Mouse (Mus musculus) adrenal gland, postnatal 25 days (tissue): ENCODE measurements around the gene Tmem56. TPM values are rescaled to one million over a fixed set of nuclear protein-coding genes. Genes with fewer than 3 reads are reported as not detected.

Source experiments
- DNase-seq: peaks from one replicate; pipeline ENCODE4 v3.0.0; 2021; ENCODE audit warnings: mixed read lengths
- total RNA-seq: library from RNA; stranded (reverse); gene quantifications from 2 replicates; pipeline ENCODE4 v1.2.3, GENCODE M21; 2021

Gene Tmem56
- total RNA-seq, 1 experiment from 2014 or later, result 34.0 TPM

DNA sequence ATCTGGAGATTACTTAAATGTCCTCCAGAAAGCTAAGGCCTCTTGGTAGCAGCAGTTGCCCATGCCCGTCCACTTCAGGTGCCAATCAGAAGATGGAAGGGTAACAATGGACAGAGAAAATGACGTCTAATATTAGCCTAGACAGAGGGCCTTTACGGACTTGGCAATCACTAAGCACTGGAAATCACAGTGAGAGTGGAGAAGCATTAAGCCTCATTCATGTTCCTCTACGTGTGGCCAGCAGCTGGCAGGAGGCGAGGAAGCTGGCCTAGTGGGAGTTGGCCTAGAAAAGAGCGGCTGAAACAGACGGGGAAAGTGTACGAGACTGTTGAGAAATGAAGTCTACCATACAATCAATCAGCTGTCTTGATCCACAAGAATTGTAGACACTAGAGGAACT is 43.8 kb downstream of the Tmem56 start:
- DNase-seq, result no peak

GRCm38 (mm10) chr3:121224763-121225162 is 58.1 kb downstream of the Tmem56 start:
- no peak for DNase-seq

GRCm38 (mm10) chr3:121224185-121224584 is 58.7 kb downstream of the Tmem56 start:
- DNase-seq, result no peak

DNA sequence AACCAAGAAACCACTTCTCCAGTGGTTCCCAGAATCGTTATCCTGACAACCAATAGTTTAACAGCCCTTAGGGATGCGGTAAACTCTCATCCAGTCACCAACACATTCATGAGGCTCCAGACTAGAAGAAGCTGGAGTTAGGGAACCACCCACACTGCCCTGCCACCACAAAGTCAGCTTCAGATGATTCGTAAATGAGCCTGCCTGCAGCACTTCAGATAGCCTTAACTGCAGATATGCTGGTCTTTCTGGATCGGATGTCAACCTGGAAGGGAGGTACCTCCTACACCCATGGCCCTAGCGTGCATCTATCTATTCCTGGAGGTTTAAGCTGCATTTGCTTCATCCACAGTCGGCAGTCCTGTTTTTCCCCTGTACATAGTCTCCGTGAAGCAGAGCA is 60.9 kb downstream of the Tmem56 start:
- no peak for DNase-seq

- DNase-seq, result no peak
Observed at GRCm38 (mm10) chr3:121217011-121217410, 65.9 kb downstream of the Tmem56 start.

DNA sequence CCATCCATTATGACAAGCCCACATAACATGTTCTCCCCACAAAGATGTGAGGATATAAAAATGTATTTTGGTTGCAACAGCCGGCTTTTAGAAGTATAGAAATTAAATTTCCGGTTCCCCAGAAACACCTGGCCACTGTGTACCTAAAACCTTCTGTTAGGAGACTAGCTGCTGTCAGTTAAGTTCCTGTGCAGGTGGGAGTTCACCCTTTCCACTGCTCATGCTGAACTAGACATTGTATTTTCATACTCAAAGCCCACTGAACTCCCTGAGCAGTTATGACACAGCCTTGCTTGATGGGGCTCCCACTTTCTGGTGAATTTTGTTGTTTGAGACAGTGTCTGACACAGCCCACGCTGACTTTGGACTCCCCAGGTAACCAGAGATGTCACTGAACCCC is 69.4 kb downstream of the Tmem56 start:
- no peak for DNase-seq

DNA sequence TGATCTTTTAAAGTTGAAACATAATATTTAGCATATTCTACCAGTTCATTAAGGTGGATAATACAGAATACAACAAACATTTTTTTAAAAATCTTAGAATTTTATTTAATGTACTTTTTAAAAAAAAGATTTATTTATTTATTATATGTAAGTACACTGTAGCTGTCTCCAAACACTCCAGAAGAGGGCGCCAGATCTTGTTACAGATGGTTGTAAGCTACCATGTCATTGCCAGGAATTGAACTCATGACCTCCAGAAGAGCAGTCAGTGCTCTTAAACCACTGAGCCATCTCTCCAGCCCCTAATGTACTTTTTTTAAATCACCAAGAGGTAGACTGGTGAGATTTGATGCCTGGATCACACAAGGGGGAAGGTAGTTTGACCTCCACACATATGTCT is 70.7 kb downstream of the Tmem56 start:
- peak; percentile 15 for DNase-seq

DNA sequence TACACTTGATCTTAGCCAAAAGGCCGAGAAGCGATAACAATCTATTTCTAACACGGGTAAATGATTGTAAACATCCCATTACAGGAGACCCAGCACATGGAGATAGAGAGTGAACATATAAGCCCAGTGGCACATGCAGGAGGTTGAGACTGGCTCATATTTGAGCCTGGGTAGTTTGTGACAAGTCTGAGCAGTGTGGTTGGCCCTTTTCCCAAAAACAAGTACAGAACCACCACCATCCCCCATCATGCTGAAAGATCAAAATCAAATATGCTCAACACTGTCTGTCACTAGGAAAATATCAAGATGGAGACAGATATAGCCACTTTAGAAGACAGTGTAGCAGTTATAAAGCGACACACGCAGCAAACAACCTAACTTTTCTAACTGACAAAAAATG is 73.9 kb downstream of the Tmem56 start:
- DNase-seq, result no peak

GRCm38 (mm10) chr3:121206202-121206882 is 76.6 kb downstream of the Tmem56 start:
- DNase-seq, result no peak

- no peak for DNase-seq
Observed at GRCm38 (mm10) chr3:121202638-121203037, 80.3 kb downstream of the Tmem56 start.

- DNase-seq, result no peak
Observed at GRCm38 (mm10) chr3:121201012-121201747, 81.7 kb downstream of the Tmem56 start.

DNA sequence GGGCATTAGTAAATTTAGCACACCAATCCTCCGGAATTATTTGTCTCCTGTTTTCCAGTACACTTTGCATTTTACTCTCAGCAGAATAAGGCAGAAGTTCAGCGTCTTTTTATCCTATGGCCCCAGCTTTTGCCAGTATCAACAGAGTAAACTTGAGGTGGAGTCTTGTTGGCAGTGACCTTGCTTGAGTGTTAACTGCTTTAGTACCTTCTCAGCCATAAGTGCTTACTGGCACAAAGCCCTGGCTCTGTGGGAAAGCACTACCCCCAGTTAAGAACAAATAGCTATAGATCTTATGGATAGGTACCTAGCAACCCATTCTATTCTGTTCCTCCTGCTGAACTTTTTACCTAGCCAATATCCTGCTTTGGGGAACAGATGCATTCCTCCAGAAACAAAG is 93.7 kb downstream of the Tmem56 start:
- no peak for DNase-seq

GRCm38 (mm10) chr3:121187510-121187909 is 95.4 kb downstream of the Tmem56 start:
- no peak for DNase-seq

GRCm38 (mm10) chr3:121186925-121187324 is 96.0 kb downstream of the Tmem56 start:
- no peak for DNase-seq

DNA sequence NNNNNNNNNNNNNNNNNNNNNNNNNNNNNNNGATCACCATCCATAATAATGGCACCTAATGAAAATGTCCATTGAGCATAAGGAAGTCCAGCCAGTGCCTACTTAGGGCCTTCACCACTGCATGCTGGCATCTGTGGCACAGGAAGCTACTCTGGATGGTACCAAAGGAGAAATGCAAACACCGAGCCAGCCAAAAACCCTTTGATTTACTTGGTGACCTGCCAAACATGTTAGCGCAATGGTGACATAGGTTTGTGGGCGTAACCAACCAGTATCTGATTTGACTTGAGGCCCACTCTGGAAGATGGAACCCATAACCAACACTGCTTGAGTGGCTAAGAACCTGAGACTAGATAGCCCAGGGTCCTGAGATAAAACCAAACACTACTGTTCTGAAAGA is 97.7 kb downstream of the Tmem56 start:
- DNase-seq, result no peak

- no peak for DNase-seq
Observed at GRCm38 (mm10) chr3:121176011-121176410, 106.9 kb downstream of the Tmem56 start.

DNA sequence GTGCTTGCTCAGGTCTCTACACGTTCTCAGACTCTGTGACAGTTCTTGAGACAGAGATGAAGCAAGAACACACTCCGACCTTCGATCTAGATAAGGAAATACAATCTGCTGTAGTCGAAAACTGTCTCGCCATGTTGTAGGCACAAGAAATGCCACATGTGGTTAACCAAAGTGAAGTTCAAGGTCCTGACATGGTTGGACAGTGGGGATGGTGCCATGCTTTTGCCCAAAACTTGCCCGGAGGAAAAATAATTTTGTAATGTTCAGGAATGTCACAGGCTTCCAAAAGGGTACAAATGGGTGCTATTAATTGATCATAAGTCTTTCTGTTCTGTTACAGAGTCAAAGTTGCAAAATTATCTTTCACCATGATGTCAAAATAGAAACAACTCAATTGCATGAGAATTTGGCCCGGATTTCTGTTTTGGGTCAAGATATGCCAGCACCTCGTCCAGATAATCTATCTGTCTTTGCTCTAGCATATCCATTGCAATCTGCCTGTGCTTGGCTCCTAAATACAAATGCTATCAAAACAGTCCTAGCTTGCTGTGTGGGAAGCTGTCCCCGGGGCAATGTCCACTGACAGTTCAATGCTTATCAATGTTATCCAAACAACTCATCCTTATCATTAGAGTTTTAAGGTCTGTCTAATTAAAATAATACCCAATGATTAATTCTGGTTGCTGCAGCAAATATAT is 108.5 kb downstream of the Tmem56 start:
- DNase-seq, result no peak

- no peak for DNase-seq
Observed at GRCm38 (mm10) chr3:121172718-121173117, 110.2 kb downstream of the Tmem56 start.

- no peak for DNase-seq
Observed at GRCm38 (mm10) chr3:121171872-121172265, 111.0 kb downstream of the Tmem56 start.

DNA sequence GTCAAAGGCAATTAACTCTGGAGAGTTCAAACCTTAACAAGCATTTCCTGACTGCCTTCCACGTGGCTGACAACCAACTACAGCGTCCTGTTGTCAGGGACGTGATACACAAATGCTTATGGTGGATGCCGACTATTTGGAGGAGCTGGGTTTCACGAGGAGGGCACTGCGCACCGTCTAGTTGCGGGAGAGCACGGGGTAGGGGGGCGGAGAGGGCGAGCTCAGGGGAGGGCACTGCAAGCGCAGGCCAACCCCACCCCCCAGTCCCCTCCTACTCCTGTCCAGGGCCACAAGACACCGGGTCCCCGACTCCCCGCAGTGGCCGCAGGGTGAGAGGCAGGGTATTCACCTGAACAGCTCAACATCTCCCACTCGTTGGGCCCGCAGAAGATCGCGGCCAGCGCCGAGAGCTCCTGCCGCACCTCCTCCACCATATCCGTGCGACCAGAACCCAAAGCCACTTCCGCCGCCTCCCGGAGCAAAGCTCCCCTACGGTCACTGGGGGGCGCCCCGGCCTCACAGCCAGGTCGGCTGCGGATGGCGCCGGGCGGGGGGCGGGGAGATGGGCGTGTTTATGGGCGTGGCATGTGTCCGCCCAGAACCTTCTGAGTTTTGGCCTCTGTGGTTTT is 111.5 kb downstream of the Tmem56 start, which contains the start of gene Rwdd3:
Rwdd3 (minus strand) TSS at position 453 of the 629 bp plus-strand sequence.
- peak; percentile 91 for DNase-seq

DNA sequence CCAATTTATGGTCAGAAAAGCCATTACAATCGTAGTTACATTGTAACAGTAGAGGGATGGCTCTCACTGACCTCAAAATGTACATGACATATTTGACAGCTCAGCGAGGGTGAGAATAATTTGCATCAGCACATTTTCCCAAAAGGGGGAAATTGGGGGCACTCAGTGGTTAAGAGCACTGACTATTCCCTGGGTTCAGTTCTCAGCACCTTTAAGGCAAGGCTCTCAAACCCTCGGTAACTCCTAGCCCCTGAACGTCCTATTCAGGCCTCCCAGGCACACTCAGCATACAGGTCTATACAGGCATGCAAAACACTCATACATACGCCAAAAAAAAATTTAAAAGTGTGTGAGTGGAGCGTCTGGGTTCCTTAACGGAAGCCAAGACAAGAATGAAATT is 112.3 kb downstream of the Tmem56 start:
- no peak for DNase-seq

DNA sequence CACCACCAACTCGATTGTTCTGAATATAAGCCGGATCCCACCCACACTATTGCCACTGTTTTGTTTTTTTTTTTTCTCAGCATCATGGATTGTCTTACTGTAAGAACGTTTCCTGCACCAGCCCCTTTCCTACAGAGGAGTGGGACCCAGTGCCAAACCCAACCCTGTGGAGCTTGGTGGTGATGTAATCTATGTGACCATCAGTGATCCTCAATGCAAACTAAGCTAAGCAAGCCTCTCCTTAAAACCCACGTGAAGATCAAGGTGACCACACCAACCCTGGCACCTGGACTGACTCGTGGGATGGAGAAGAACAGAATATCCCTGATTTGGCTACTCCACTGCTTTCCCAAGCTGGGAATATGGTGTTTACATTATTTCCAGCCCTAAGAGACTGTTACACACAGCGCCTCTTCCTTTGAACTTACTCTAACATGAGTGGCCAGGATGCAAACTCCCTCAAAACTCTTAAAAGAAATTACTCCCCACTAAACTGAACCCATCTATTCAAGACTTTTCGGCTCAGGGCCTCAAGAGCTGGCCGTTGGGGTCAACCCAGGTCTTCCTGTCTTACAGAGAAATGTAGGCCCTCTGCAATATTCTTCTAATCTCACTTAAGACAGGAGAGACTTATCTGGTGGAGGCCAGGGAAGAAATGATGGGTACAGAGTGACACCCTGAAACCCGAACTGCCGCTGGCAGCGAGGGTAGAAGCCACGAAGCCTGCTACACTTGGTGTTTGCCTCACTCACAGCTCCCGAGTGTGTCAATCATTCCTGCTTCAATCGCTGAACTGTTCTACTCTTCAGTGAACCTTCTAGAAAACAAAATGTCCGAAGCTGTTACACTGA is 113.6 kb downstream of the Tmem56 start:
- DNase-seq, result no peak
